Mouse (Mus musculus) limb, embryonic 11.5 days (tissue): ENCODE data around the gene Endov. TPM values are rescaled to one million over a fixed set of nuclear protein-coding genes. Genes with fewer than 3 reads are reported as not detected.

Experiments used
- ATAC-seq: fragments of 200-750 bp; cut with Nextera tagmentation; 2 replicates; pipeline ENCODE4 v1.8.0; 2017; ENCODE audit warnings: low read depth; ENCODE audit not compliant: insufficient number of reproducible peaks, low FRiP score, low TSS enrichment
- DNase-seq: peaks from one replicate; pipeline ENCODE4 v3.0.0-alpha.2; 2015; ENCODE audit warnings: low spot score
- H3K27ac ChIP-seq: fragments of 300-500 bp; sonication (generic); replicated peaks from 2 replicates; pipeline ENCODE4 v1.5.1; 2014; ENCODE audit warnings: low read depth, mild to moderate bottlenecking, low read length
- H3K27me3 ChIP-seq: fragments of 300-500 bp; sonication (generic); 2 replicates; pipeline ENCODE4 v1.6.1; 2014; ENCODE audit warnings: mild to moderate bottlenecking, low read length, mixed read lengths; ENCODE audit not compliant: control insufficient read depth, insufficient read depth
- H3K36me3 ChIP-seq: fragments of 300-500 bp; sonication (generic); 2 replicates; pipeline ENCODE4 v1.6.1; 2014; ENCODE audit warnings: mild to moderate bottlenecking, low read length, moderate library complexity, mixed read lengths; ENCODE audit not compliant: control insufficient read depth, insufficient read depth
- H3K4me1 ChIP-seq: fragments of 300-500 bp; sonication (generic); 2 replicates; pipeline ENCODE4 v1.6.1; 2014; ENCODE audit warnings: low read length, mixed read lengths; ENCODE audit not compliant: control insufficient read depth, insufficient read depth
- H3K4me2 ChIP-seq: fragments of 300-500 bp; sonication (generic); 2 replicates; pipeline ENCODE4 v1.6.1; 2014; ENCODE audit warnings: low read depth, mild to moderate bottlenecking, moderate library complexity; ENCODE audit not compliant: severe bottlenecking
- H3K4me3 ChIP-seq: fragments of 300-500 bp; sonication (generic); 2 replicates; pipeline ENCODE4 v1.5.1; 2014; ENCODE audit warnings: low read depth, low read length
- H3K9ac ChIP-seq: fragments of 300-500 bp; sonication (generic); 2 replicates; pipeline ENCODE4 v1.6.1; 2014; ENCODE audit warnings: mild to moderate bottlenecking, low read length
- H3K9me3 ChIP-seq: fragments of 300-500 bp; sonication (generic); 2 replicates; pipeline ENCODE4 v1.6.1; 2016; ENCODE audit warnings: low read length; ENCODE audit not compliant: control insufficient read depth
- WGBS: fragments of 180-500 bp; shearing (Covaris S2); extraction: QIAGEN DNeasy Blood & Tissue Kit; methylation state at CpG from one replicate; pipeline ENCODE4 v1.1.7; 2014; 5-methylcytosine and 5-hydroxymethylcytosine counted together
- polyA plus RNA-seq: library from polyadenylated mRNA; unstranded; fragments of >200 nt; fragmentation: Nextera tagmentation; extraction: Ambion mirVana; gene quantifications from 2 replicates; pipeline ENCODE4 v1.2.1, GENCODE M21; 2014

The Endov gene
- polyA plus RNA-seq, 1 experiment from 2014 or later: 17.8 TPM

DNA sequence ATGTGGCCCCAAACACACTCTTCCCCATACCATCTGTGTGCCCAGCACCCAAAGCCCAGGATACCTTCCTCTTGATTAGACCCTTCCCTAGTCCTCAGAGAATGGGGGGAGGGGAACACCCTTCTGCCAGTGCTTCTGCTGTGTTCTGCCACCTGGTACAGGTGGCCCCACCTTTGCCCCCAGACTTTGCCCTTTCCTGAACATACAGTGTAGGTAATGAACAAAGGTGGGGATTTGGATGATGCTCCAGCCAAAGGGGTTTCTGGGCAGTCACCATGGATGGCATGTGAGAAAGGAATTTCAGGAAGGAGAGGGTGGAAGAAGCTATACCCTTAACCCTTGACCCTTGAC, 29.5 kb downstream of the Endov start:
- Histone ChIP-seq H3K9ac (no peak overlapping the region), H3K27ac (no peak overlapping the region), H3K4me3 (no peak overlapping the region), H3K36me3 (no peaks in the 10 kb centered on the region), H3K4me2 (no peak overlapping the region), H3K4me1 (no peaks in the 10 kb centered on the region; the same call in 1 of the 2 replicates), H3K9me3 (no peaks in the 10 kb centered on the region), H3K27me3 (peaks cover 2% of the 10 kb centered on the region; the same call in 1 of the 2 replicates)
- no peak for DNase-seq
- ATAC-seq: no peak

DNA sequence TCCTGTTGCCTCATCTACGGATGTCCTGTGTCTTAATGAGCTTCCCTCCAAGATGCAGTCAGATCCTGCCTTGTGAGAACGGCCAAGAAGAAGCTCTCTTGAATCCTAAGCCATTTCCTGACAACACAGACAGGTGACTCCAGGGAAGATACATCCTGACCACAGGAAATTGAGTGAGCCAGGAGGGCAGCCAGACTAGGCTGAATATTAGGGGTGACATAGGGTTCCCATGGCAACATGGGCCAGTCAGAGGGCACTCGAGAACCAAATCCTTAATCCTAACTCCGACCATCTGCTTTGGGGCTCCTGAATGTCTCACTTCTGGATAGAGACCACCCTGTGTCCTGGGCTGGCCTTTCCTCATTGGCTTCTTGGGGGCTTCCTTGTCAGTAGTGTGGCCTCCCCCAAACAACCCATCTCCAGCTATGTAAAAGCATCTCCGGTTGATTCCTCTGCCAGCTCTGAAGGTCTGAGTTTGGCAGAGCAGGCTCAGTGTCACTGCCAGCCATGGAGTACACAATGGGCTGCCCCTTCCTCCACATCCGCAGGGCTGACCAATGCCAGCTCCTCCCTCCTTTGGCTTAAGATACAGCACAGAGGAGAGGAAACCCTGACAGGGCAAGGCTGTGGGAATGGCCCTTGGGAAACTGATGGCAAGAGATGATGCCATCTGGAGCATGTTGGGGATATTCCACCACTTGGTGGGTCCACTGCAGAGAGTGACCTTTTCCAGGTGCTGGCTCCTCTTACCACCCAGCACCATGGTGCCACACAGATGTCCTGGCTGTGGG, 31.0 kb downstream of the Endov start:
- 80% methylated on average over 6 of the region's 6 CpGs for WGBS
- ATAC-seq (no peak), DNase-seq (no peak)
- no peak overlapping the region for H3K9ac ChIP-seq
- no peaks in the 10 kb centered on the region for H3K9me3 ChIP-seq
- H3K27ac ChIP-seq: no peak overlapping the region
- H3K36me3 ChIP-seq: no peaks in the 10 kb centered on the region
- no peaks in the 10 kb centered on the region for H3K4me1 ChIP-seq
- no peaks in the 10 kb centered on the region for H3K27me3 ChIP-seq
- H3K4me3 ChIP-seq: no peak overlapping the region
- H3K4me2 ChIP-seq: no peak overlapping the region

DNA sequence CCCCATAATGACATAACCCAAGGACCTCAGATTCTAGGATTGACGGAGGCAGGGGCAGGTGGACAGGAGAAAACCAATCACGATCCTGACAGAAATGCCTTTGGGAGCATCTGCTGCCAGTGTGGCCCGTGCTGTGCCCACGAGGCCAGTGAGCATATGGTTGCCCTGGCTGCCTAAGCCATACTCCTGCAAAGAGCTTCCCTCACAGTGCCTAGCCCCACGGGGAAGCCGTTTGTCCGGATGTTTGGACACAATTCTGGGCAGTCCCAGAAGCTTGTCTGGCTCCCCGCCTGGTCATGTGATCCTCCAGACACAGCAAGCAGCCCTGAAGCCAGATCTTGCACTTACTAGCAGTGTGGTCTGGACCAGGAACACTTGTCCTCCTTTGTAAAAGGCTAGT, 31.6 kb downstream of the Endov start:
- no peaks in the 10 kb centered on the region for H3K27me3 ChIP-seq
- ATAC-seq: no peak
- H3K9ac ChIP-seq: no peak overlapping the region
- DNase-seq: no peak
- no peak overlapping the region for H3K4me2 ChIP-seq
- no peak overlapping the region for H3K4me3 ChIP-seq
- H3K4me1 ChIP-seq: no peaks in the 10 kb centered on the region
- no peak overlapping the region for H3K27ac ChIP-seq
- no peaks in the 10 kb centered on the region for H3K36me3 ChIP-seq
- no peaks in the 10 kb centered on the region for H3K9me3 ChIP-seq
- WGBS: 87% methylated on average over 8 of the region's 8 CpGs

DNA sequence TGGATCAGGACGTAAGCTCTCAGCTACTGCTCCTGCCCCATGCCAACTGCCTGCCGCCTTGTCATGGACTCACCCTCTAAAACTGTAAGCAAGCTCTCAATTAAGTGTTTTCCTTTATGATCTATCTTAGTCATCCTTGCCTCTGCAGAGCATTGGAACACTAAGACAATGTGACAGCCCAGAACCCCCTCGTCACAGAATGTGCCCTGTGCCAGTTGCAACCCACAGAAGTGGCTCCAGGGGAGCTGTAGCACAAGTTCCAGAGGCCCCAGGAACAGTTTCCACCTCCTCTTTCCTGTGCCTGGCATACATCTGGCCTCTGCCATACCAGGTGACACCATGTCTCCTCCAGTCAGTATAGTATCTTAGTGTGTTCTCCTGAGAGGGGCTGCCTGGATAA, 32.2 kb downstream of the Endov start:
- H3K4me3 ChIP-seq: no peak overlapping the region
- no peak for DNase-seq
- 91% methylated on average over 3 of the region's 3 CpGs for WGBS
- H3K36me3 ChIP-seq: no peaks in the 10 kb centered on the region
- no peak overlapping the region for H3K9ac ChIP-seq
- H3K27me3 ChIP-seq: no peaks in the 10 kb centered on the region
- no peak overlapping the region for H3K4me2 ChIP-seq
- H3K27ac ChIP-seq: no peak overlapping the region
- no peaks in the 10 kb centered on the region for H3K9me3 ChIP-seq
- ATAC-seq: no peak
- no peaks in the 10 kb centered on the region for H3K4me1 ChIP-seq

DNA sequence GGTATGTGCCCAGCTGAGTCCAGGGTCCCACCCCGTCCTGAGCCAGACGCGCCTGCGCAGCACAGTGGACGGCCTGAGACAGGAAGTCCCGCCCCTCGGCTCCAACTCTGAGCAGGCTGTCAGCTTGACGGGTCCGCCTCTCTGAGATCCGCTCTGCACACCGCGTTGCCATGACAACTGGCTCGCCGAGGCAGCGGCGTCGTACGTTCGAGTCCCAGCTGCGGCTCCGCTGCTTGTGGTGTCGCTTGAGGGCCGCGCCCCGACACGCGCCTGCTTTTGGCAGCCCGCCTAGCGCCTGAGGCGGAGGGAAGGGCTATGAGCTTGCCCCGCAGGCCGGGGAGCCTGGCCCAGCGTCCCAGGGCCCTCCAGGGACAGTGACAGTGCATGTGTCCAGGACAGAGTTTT, 33.4 kb downstream of the Endov start:
- H3K4me2 ChIP-seq: peak overlapping the region; percentile 56
- DNase-seq: peak; percentile 92
- no peaks in the 10 kb centered on the region for H3K9me3 ChIP-seq
- no peaks in the 10 kb centered on the region for H3K36me3 ChIP-seq
- no peak overlapping the region for H3K27ac ChIP-seq
- peak overlapping the region; percentile 46; the same call in 1 of the 2 replicates for H3K9ac ChIP-seq
- peak; percentile 90 for ATAC-seq
- H3K4me3 ChIP-seq: peak overlapping the region; percentile 34
- WGBS: 2% methylated on average over 33 of the region's 33 CpGs
- no peaks in the 10 kb centered on the region for H3K4me1 ChIP-seq
- no peaks in the 10 kb centered on the region for H3K27me3 ChIP-seq

DNA sequence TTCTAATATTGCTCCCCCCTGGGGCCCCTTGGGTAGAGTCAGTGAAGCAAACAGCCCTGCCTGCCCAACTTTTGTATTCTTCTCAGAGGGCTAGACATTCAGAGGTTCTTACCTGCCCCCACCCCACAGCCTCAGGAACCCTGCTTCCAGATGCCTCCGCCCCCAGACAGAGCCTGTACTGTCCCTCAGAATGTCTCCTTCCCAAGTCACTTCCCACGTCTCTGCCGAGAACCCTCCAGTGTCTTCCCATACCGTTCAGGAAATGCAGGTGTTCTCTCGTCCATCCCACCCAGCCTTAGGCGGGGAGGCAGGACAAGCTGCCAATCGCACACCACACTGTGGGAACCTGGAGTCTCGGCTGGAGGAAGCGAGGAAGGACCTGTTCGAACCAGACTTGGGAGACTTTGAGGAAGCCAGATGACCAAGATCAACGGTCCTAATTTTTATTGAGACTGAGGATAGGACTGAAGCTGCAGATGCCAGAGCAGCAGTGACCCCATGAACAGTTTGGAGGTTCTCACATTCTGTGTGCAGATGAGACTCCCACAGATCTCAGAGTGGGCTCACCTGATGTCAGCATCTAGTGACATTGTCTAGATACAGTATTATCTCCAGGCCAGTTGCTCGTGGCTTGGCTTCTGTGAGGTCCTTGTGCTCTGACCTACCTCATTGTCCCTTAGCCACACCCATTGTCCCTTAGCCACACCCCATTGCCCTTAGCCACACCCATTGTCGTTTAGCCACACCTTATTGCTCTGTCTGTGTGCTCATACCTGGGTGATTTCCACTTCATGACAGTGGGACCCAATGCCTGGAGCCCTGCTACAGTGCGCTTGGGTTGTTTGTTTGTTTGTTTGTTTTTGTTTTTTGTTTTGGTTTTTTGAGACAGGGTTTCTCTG, 35.2 kb downstream of the Endov start:
- 76% methylated on average over 14 of the region's 14 CpGs for WGBS
- Histone ChIP-seq H3K27ac (no peak overlapping the region), H3K4me2 (no peak overlapping the region), H3K9ac (no peak overlapping the region), H3K9me3 (no peaks in the 10 kb centered on the region), H3K4me3 (no peak overlapping the region), H3K4me1 (no peaks in the 10 kb centered on the region), H3K27me3 (no peaks in the 10 kb centered on the region), H3K36me3 (no peaks in the 10 kb centered on the region)
- ATAC-seq (no peak), DNase-seq (no peak)

DNA sequence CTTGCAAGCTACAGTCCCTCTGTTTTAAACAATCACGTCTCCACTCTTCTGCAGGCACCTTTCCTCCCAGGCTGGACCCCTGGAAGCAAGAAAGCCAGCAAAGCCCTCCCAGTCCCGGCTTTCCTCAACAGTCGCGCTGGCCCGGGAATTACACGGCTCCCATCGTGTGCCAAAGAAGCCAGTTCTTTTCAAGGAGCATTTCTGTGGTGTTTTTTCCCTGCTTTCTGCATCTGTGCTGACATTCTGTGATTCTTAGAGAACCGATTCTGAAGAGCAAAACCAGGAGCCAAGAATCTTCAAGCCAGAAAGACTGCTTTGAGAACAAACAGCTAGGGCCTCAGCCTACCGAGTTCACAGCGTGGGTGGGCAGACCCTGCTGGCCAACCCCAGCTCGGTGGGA, 37.8 kb downstream of the Endov start:
- no peaks in the 10 kb centered on the region for H3K27me3 ChIP-seq
- H3K9ac ChIP-seq: no peak overlapping the region; the same call in 1 of the 2 replicates
- H3K27ac ChIP-seq: no peak overlapping the region
- WGBS: 65% methylated on average over 11 of the region's 11 CpGs
- no peak overlapping the region for H3K4me2 ChIP-seq
- H3K4me1 ChIP-seq: no peaks in the 10 kb centered on the region
- H3K36me3 ChIP-seq: no peaks in the 10 kb centered on the region
- ATAC-seq (no peak), DNase-seq (no peak)
- no peak overlapping the region for H3K4me3 ChIP-seq
- no peaks in the 10 kb centered on the region for H3K9me3 ChIP-seq

DNA sequence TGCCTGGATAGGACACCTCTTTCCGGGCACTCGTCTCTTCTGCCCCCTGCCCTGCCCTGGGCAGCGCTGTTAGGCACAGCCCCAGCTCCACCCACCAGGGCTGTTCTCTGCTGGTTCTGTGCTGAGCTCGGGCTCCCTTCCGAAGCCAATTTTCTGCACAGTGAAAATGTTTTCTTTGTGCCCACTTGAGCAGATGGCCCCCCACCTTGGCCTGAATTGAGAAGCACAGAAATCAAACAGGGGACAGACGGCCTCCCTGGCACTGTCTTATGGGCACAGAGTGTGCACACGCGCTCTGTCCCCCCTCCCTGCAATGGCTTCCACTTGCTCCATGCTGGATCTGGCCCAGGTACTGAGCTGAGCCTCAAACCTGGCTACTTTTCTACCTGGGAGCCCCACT, 41.3 kb downstream of the Endov start:
- ATAC-seq: no peak
- no peak overlapping the region for H3K9ac ChIP-seq
- no peak overlapping the region for H3K4me2 ChIP-seq
- no peaks in the 10 kb centered on the region for H3K4me1 ChIP-seq
- no peaks in the 10 kb centered on the region for H3K9me3 ChIP-seq
- H3K36me3 ChIP-seq: no peaks in the 10 kb centered on the region
- DNase-seq: no peak
- H3K27me3 ChIP-seq: no peaks in the 10 kb centered on the region
- no peak overlapping the region for H3K27ac ChIP-seq
- H3K4me3 ChIP-seq: no peak overlapping the region
- 81% methylated on average over 8 of the region's 8 CpGs for WGBS
